Mouse (Mus musculus): ENCODE measurements around the gene Itga5. TPM values are rescaled to one million over a fixed set of nuclear protein-coding genes. Genes with fewer than 3 reads are reported as not detected.

The Itga5 gene
- polyA plus RNA-seq, 1 experiment from 2014 or later = 64.0 TPM

DNA sequence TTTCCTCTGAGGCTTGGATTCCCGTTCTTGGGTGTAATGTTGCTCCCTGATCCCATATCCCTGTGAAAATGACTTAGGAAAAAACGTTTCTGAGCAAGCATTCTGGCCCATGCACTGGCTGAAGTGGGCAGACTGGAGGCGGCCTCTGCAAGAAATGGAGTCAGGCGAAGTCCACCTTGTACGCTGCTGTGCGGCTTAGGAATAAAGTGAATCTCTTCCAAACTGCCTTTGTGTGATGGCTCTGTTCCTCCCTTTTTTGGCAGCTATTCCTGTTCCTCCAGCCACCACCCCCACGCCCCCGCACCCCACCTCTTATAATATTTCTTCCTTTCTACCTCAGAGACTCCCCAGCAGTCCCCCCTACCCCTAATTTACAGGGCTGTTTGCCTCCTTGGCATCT is 66.9 kb downstream of the Itga5 start:
- peaks cover 17% of the 10 kb centered on the region for H3K36me3 ChIP-seq (ENCODE audit: control insufficient read depth, insufficient read depth)
- no peaks in the 10 kb centered on the region for H3K27me3 ChIP-seq (ENCODE audit: control insufficient read depth, insufficient read depth, low read length)
- H3K9ac ChIP-seq (ENCODE audit: low read length) = peak overlapping the region; percentile 3; the same call in 1 of the 2 replicates
- WGBS = 52% methylated on average over 8 of the region's 8 CpGs
- peaks cover 36% of the 10 kb centered on the region for H3K4me1 ChIP-seq (ENCODE audit: control insufficient read depth, insufficient read depth, low read length)
- peak overlapping the region; percentile 51 for H3K4me2 ChIP-seq (ENCODE audit: low read depth, low read length)
- no peaks in the 10 kb centered on the region for H3K9me3 ChIP-seq (replicated peaks; ENCODE audit: control insufficient read depth, low read length)
- H3K4me3 ChIP-seq (ENCODE audit: low read length) = no peak overlapping the region; the same call in 1 of the 2 replicates
- H3K27ac ChIP-seq (ENCODE audit: low read length) = peak overlapping the region; percentile 44; the same call in 1 of the 2 replicates
- ATAC-seq (replicated peaks; ENCODE audit: extremely low read depth, insufficient read depth, low FRiP score) = no peak

- no peaks in the 10 kb centered on the region for H3K9me3 ChIP-seq (replicated peaks; ENCODE audit: control insufficient read depth, low read length)
- H3K4me2 ChIP-seq (ENCODE audit: low read depth, low read length) = no peak overlapping the region
- H3K36me3 ChIP-seq (ENCODE audit: control insufficient read depth, insufficient read depth) = peaks cover 17% of the 10 kb centered on the region
- 88% methylated on average over 5 of the region's 5 CpGs for WGBS
- no peak overlapping the region for H3K4me3 ChIP-seq (ENCODE audit: low read length)
- peak overlapping the region; percentile 44; the same call in 1 of the 2 replicates for H3K27ac ChIP-seq (ENCODE audit: low read length)
- no peaks in the 10 kb centered on the region for H3K27me3 ChIP-seq (ENCODE audit: control insufficient read depth, insufficient read depth, low read length)
- peaks cover 30% of the 10 kb centered on the region for H3K4me1 ChIP-seq (ENCODE audit: control insufficient read depth, insufficient read depth, low read length)
- H3K9ac ChIP-seq (ENCODE audit: low read length) = no peak overlapping the region
- no peak for ATAC-seq (replicated peaks; ENCODE audit: extremely low read depth, insufficient read depth, low FRiP score)
Measured at GRCm38 (mm10) chr15:103298861-103299616, 67.5 kb downstream of the Itga5 start.

DNA sequence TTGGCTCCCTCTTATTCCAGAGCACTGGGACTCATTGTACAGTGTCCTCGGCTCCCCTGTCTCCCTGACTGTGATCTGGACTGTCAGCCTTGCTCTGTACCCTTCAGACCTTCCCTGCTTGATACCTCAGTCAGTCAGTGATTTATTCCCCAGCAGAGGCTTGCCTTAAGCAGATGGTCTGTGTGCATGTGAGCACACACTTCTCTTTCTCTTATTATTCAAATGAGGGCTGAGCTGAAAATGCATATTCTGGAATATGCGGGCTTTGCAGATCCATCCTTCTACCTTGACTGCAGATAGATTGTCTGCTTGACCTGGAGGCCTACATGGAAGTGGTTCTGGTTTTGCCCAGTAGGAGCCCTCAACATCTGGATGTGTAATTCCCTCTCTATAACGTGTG is 68.5 kb downstream of the Itga5 start:
- peaks cover 24% of the 10 kb centered on the region for H3K36me3 ChIP-seq (ENCODE audit: control insufficient read depth, insufficient read depth)
- H3K9ac ChIP-seq (ENCODE audit: low read length) = no peak overlapping the region
- no peak overlapping the region for H3K4me3 ChIP-seq (ENCODE audit: low read length)
- H3K27me3 ChIP-seq (ENCODE audit: control insufficient read depth, insufficient read depth, low read length) = no peaks in the 10 kb centered on the region
- H3K4me2 ChIP-seq (ENCODE audit: low read depth, low read length) = no peak overlapping the region
- ATAC-seq (replicated peaks; ENCODE audit: extremely low read depth, insufficient read depth, low FRiP score) = no peak
- no peaks in the 10 kb centered on the region for H3K9me3 ChIP-seq (replicated peaks; ENCODE audit: control insufficient read depth, low read length)
- H3K4me1 ChIP-seq (ENCODE audit: control insufficient read depth, insufficient read depth, low read length) = peaks cover 25% of the 10 kb centered on the region
- no peak overlapping the region for H3K27ac ChIP-seq (ENCODE audit: low read length)
- 81% methylated on average over 3 of the region's 3 CpGs for WGBS

- Histone ChIP-seq H3K4me3 (ENCODE audit: low read length) (no peak overlapping the region), H3K36me3 (ENCODE audit: control insufficient read depth, insufficient read depth) (peaks cover 31% of the 10 kb centered on the region), H3K4me1 (ENCODE audit: control insufficient read depth, insufficient read depth, low read length) (peaks cover 24% of the 10 kb centered on the region), H3K9me3 (replicated peaks; ENCODE audit: control insufficient read depth, low read length) (no peaks in the 10 kb centered on the region), H3K27me3 (ENCODE audit: control insufficient read depth, insufficient read depth, low read length) (no peaks in the 10 kb centered on the region), H3K9ac (ENCODE audit: low read length) (no peak overlapping the region), H3K27ac (ENCODE audit: low read length) (no peak overlapping the region), H3K4me2 (ENCODE audit: low read depth, low read length) (no peak overlapping the region)
- no peak for ATAC-seq (replicated peaks; ENCODE audit: extremely low read depth, insufficient read depth, low FRiP score)
- 85% methylated on average over 6 of the region's 6 CpGs for WGBS
Measured at GRCm38 (mm10) chr15:103297313-103297712, 69.2 kb downstream of the Itga5 start.

GRCm38 (mm10) chr15:103295851-103296250 is 70.7 kb downstream of the Itga5 start:
- Histone ChIP-seq H3K27ac (ENCODE audit: low read length) (no peak overlapping the region), H3K4me1 (ENCODE audit: control insufficient read depth, insufficient read depth, low read length) (peaks cover 12% of the 10 kb centered on the region), H3K9me3 (replicated peaks; ENCODE audit: control insufficient read depth, low read length) (no peaks in the 10 kb centered on the region), H3K9ac (ENCODE audit: low read length) (no peak overlapping the region), H3K4me2 (ENCODE audit: low read depth, low read length) (no peak overlapping the region), H3K36me3 (ENCODE audit: control insufficient read depth, insufficient read depth) (peaks cover 42% of the 10 kb centered on the region), H3K27me3 (ENCODE audit: control insufficient read depth, insufficient read depth, low read length) (no peaks in the 10 kb centered on the region), H3K4me3 (ENCODE audit: low read length) (no peak overlapping the region)
- WGBS = 27% methylated on average over 5 of the region's 5 CpGs
- ATAC-seq (replicated peaks; ENCODE audit: extremely low read depth, insufficient read depth, low FRiP score) = no peak

GRCm38 (mm10) chr15:103294649-103295048 is 71.9 kb downstream of the Itga5 start:
- 80% methylated on average over 2 of the region's 2 CpGs for WGBS
- H3K9me3 ChIP-seq (replicated peaks; ENCODE audit: control insufficient read depth, low read length) = no peaks in the 10 kb centered on the region
- H3K4me3 ChIP-seq (ENCODE audit: low read length) = no peak overlapping the region
- no peak overlapping the region for H3K27ac ChIP-seq (ENCODE audit: low read length)
- no peak for ATAC-seq (replicated peaks; ENCODE audit: extremely low read depth, insufficient read depth, low FRiP score)
- no peak overlapping the region for H3K9ac ChIP-seq (ENCODE audit: low read length)
- no peak overlapping the region for H3K4me2 ChIP-seq (ENCODE audit: low read depth, low read length)
- peaks cover 3% of the 10 kb centered on the region for H3K4me1 ChIP-seq (ENCODE audit: control insufficient read depth, insufficient read depth, low read length)
- H3K36me3 ChIP-seq (ENCODE audit: control insufficient read depth, insufficient read depth) = peaks cover 46% of the 10 kb centered on the region
- no peaks in the 10 kb centered on the region for H3K27me3 ChIP-seq (ENCODE audit: control insufficient read depth, insufficient read depth, low read length)

Small RNAs within 50 kb of the gene (microRNA-seq; reads per million reads assigned to microRNA genes)
- gene Mir6963 = not detected

Other genes with a start within 250 kb of the Itga5 start
- 14.9 and 17.1 TPM in 2 replicates for gene Smug1, start 199.7 kb downstream of the Itga5 start, polyA plus RNA-seq (2015; fragmentation: Nextera tagmentation; extraction: Ambion mirVana)
- gene Cbx5, start 126.9 kb downstream of the Itga5 start, polyA plus RNA-seq (2015; fragmentation: Nextera tagmentation; extraction: Ambion mirVana) = 70.4 and 81.2 TPM in 2 replicates
- 344 and 353 TPM in 2 replicates for gene Hnrnpa1, start 126.3 kb downstream of the Itga5 start, polyA plus RNA-seq (2015; fragmentation: Nextera tagmentation; extraction: Ambion mirVana)
- 3.3 and 3.9 TPM in 2 replicates for gene Nfe2, start 108.4 kb downstream of the Itga5 start, polyA plus RNA-seq (2015; fragmentation: Nextera tagmentation; extraction: Ambion mirVana)
- gene Copz1, start 94.0 kb downstream of the Itga5 start, polyA plus RNA-seq (2015; fragmentation: Nextera tagmentation; extraction: Ambion mirVana) = 155 and 161 TPM in 2 replicates
- gene Gpr84, start 56.2 kb downstream of the Itga5 start, polyA plus RNA-seq (2015; fragmentation: Nextera tagmentation; extraction: Ambion mirVana) = 0.19 TPM in 1 of 2 replicates, not detected in the other
- 6.5 and 7.5 TPM in 2 replicates for gene Zfp385a, start 26.7 kb downstream of the Itga5 start, polyA plus RNA-seq (2015; fragmentation: Nextera tagmentation; extraction: Ambion mirVana)
- 15.3 and 18.5 TPM in 2 replicates for gene Gtsf1, start 63.7 kb upstream of the Itga5 start, polyA plus RNA-seq (2015; fragmentation: Nextera tagmentation; extraction: Ambion mirVana)
- not detected in 2 replicates for gene Gtsf2, start 81.7 kb upstream of the Itga5 start, polyA plus RNA-seq (2015; fragmentation: Nextera tagmentation; extraction: Ambion mirVana)
- 3.6 and 7.0 TPM in 2 replicates for gene Nckap1l, start 87.0 kb upstream of the Itga5 start, polyA plus RNA-seq (2015; fragmentation: Nextera tagmentation; extraction: Ambion mirVana)
- gene Pde1b, start 136.3 kb upstream of the Itga5 start, polyA plus RNA-seq (2015; fragmentation: Nextera tagmentation; extraction: Ambion mirVana) = 2.4 and 2.8 TPM in 2 replicates
- 52.7 and 58.6 TPM in 2 replicates for gene Ppp1r1a, start 171.2 kb upstream of the Itga5 start, polyA plus RNA-seq (2015; fragmentation: Nextera tagmentation; extraction: Ambion mirVana)
- gene Glycam1, start 198.3 kb upstream of the Itga5 start, polyA plus RNA-seq (2015; fragmentation: Nextera tagmentation; extraction: Ambion mirVana) = not detected in 2 replicates